Mouse (Mus musculus) urinary bladder, postnatal 10 days (tissue): ENCODE results near the gene Gm43518.

Experiments
- DNase-seq: peaks from one replicate; pipeline ENCODE4 v3.0.0; 2022; ENCODE audit warnings: low spot score

The Gm43518 gene

GRCm38 (mm10) chr5:123927118-123927517 is at the start of gene Gm43518:
Gm43518 (plus strand) TSS chr5:123927418.
- DNase-seq, result no peak

GRCm38 (mm10) chr5:123878056-123878455 is 49.2 kb upstream of the Gm43518 start:
- no peak for DNase-seq

GRCm38 (mm10) chr5:123879928-123880327 is 47.3 kb upstream of the Gm43518 start, which contains the start of gene Hcar1:
Hcar1 (minus strand) TSS chr5:123880020.
- DNase-seq, result no peak

GRCm38 (mm10) chr5:123880778-123881177 is 46.4 kb upstream of the Gm43518 start:
- no peak for DNase-seq

- no peak for DNase-seq
These were observed 43.3 kb upstream of the Gm43518 start for GRCm38 (mm10) chr5:123883891-123884290.

- DNase-seq, result no peak
These were observed 42.9 kb upstream of the Gm43518 start for GRCm38 (mm10) chr5:123884332-123884731.

- no peak for DNase-seq
These were observed 40.9 kb upstream of the Gm43518 start for GRCm38 (mm10) chr5:123886365-123886764.

GRCm38 (mm10) chr5:123890312-123890711 is 36.9 kb upstream of the Gm43518 start:
- DNase-seq, result no peak

GRCm38 (mm10) chr5:123890987-123891386 is 36.2 kb upstream of the Gm43518 start:
- no peak for DNase-seq

GRCm38 (mm10) chr5:123891669-123892068 is 35.5 kb upstream of the Gm43518 start:
- no peak for DNase-seq

GRCm38 (mm10) chr5:123893520-123893919 is 33.7 kb upstream of the Gm43518 start:
- no peak for DNase-seq

- no peak for DNase-seq
These were observed 30.8 kb upstream of the Gm43518 start for GRCm38 (mm10) chr5:123896395-123896794.

GRCm38 (mm10) chr5:123897352-123897751 is 29.9 kb upstream of the Gm43518 start:
- no peak for DNase-seq

- no peak for DNase-seq
These were observed 23.1 kb upstream of the Gm43518 start for GRCm38 (mm10) chr5:123904059-123904672.

- DNase-seq, result no peak
These were observed 20.9 kb upstream of the Gm43518 start for GRCm38 (mm10) chr5:123906146-123906975.

GRCm38 (mm10) chr5:123906976-123907630 is 20.1 kb upstream of the Gm43518 start, which contains the start of gene Denr:
Denr (plus strand) TSS chr5:123907175.
- peak; percentile 100 for DNase-seq

- no peak for DNase-seq
These were observed 19.6 kb upstream of the Gm43518 start for GRCm38 (mm10) chr5:123907631-123907977.

GRCm38 (mm10) chr5:123914852-123915251 is 12.4 kb upstream of the Gm43518 start:
- DNase-seq, result no peak

- DNase-seq, result no peak
These were observed 5.1 kb upstream of the Gm43518 start for GRCm38 (mm10) chr5:123922112-123922511.

GRCm38 (mm10) chr5:123930508-123930989 is 3.3 kb downstream of the Gm43518 start, which contains the start of gene Ccdc62:
Ccdc62 (plus strand) TSS chr5:123930679.
- DNase-seq, result peak; percentile 78

- no peak for DNase-seq
These were observed 3.9 kb downstream of the Gm43518 start for GRCm38 (mm10) chr5:123931131-123931530.

- DNase-seq, result no peak
These were observed 5.7 kb downstream of the Gm43518 start for GRCm38 (mm10) chr5:123932927-123933326.

GRCm38 (mm10) chr5:123933556-123933955 is 6.3 kb downstream of the Gm43518 start:
- DNase-seq, result no peak
